Mouse (Mus musculus): ENCODE data around the gene Kcnip1. TPM values are rescaled to one million over a fixed set of nuclear protein-coding genes. Genes with fewer than 3 reads are reported as not detected.

Kcnip1 gene
- total RNA-seq, 2 experiments from 2014 or later: not detected

DNA sequence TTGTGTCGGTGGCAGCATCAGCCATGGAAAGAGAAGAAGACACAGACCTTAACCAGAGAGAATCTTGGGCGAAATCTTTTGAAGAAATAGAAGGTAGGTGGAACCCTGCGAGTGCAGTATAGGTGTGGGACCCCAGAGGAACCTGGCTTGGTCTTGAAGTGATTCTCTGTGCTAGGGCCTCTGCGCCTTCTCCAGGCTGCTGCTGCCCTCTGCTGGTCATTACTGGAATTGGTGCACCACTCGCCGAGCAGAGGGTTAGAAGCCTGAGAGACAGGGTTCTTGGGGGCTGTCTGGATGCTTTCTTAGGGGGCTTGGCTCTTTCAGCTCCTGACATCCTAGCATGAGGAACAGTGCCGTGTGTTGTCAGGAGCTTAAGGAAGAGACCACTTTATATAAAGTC is 271.7 kb downstream of the Kcnip1 start:
- intact Hi-C loops (cut with DNase I): loop anchor here (2.0 kb wide), 1 partner anchor 544 kb away; no protein-coding TSS in a partner anchor
- peak; percentile 50 to 75 for DNase-seq

- DNase-seq: no peak
- intact Hi-C loops (cut with DNase I): no loop called here
These were observed 286.2 kb downstream of the Kcnip1 start for GRCm38 (mm10) chr11:33706777-33707176.

DNA sequence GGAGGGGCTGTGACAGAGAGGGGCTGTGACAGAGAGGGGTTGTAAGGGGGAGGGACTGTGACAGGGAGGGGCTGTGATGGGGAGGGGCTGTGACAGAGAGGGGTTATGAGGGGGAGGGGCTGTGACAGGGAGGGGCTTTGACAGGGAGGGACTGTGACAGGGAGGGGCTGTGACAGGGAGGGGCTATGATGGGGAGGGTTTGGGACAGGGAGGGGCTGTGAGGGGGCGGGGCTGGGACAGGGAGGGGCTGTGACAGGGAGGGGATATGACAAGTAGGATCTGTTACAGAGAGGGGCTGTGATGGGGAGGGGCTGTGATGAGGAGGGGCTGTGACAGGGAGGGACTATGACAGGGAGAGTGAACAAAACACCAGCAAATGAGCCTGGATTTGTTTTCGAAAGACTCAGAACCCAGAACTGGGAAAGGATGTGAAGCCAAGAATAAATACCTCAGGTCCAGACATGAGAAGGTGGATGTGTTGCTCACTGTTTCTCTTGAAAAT is 290.9 kb downstream of the Kcnip1 start:
- intact Hi-C loops (cut with DNase I): no loop called here
- no peak for DNase-seq

- intact Hi-C loops (cut with DNase I): no loop called here
- DNase-seq: no peak
These were observed 291.6 kb downstream of the Kcnip1 start for GRCm38 (mm10) chr11:33701236-33701957.

DNA sequence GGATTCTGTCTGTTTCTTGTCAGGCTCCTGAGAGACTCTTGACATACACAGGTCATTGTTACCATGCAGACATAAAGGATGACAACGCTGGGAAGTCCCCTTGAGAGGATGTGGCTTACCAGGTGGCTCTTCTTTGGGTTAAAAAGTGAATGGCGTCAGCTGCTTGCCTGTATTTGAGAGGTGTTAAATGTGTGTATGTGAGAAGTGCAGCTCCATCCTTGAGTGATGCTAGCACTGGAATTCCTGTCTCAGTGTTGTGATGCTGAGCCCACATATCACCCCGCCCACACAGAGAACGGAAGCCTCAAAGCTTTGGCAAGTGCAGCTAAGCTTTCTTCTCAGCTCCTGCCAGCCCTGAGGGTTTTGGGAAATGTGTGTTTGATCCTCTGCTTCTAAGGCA is 292.2 kb downstream of the Kcnip1 start:
- intact Hi-C loops (cut with DNase I): no loop called here
- no peak for DNase-seq

DNA sequence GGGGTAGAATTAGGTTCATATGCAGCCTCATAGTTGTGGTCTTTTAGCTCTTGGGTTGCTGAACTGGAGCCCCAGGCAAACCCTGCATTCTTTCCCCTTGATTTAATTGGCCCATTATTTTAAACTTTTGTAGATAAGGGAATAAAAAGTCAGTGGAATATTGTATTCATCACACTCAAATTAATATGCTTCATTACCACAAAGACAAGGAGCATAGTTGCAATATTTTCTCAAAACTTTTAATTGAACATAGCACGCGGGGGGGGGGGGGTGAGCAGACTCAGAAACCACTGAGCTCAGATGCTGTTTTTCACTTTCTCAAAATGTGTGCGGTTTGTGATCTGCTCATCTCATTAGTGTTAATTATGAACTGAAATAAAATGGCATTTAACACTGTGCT is 302.8 kb downstream of the Kcnip1 start:
- intact Hi-C loops (cut with DNase I): no loop called here
- no peak for DNase-seq

DNA sequence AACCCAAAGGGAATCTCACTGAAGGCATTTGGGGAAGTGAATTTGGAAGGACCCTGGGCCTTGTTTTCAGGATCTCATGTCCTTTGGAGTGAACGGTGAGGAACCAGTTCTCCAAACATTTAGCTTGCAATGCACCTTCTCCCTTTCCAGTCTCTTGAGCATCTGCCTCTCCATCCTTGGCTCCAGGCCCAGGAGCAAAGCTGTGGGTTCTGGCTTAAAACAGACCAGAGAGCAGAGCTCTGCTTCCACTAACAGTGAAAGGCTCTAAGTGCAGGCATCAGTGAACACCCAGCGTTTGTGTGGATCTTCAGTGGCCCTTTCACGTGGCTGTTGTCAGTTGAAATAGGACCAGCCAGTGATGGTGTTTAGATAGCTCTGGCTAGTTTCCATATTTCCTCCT is 307.0 kb downstream of the Kcnip1 start:
- peak in 1 of 2 experiments; percentile 3 for DNase-seq
- intact Hi-C loops (cut with DNase I): no loop called here

- intact Hi-C loops (cut with DNase I): no loop called here
- DNase-seq: peak; percentile 39 to 67
These were observed 312.8 kb downstream of the Kcnip1 start for GRCm38 (mm10) chr11:33680151-33680550.

GRCm38 (mm10) chr11:33670105-33670965 is 322.6 kb downstream of the Kcnip1 start:
- intact Hi-C loops (cut with DNase I): no loop called here

DNA sequence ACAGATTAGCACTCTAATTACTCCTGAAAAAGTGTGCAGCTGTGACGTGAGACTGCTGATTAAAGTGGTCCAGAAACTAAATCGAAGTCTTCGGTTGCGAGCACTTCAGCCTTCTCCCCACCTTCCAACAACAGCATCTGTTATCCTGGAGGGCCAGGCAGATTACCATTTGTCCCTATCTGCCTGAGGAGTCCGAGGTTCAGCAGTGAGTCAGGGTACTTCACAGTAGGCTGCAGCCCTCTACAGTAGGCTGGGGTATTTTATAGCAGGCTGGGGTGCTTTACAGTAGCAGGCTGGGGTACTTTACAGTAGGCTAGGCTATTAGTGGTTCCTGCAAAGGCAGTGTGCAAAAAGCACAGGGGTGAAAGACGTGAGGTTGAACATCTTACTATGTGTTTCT is 324.6 kb downstream of the Kcnip1 start:
- intact Hi-C loops (cut with DNase I): no loop called here
- DNase-seq: no peak

More at GRCm38 (mm10) chr11:33670105-33670965, 322.6 kb downstream of the Kcnip1 start:
- no peak for DNase-seq

DNA sequence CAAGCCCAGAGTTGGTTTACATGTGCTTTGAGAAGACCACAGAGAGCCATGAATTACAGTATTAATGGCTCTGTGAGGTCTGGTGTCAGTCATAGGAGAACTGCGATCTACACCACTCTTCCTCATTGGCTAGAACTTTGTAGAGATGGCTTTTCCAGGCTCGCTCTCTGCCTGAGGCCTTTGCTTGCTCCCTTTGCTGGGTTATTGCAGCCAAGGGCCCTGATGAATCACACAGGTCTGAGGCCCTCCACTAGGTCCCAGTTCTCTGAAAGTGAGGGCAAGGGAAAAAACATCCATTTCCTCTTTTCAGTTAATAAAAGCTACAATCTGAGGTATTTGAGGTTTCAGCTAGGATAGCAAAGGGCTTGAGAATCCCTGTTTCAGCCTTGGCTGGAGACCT is 329.4 kb downstream of the Kcnip1 start:
- intact Hi-C loops (cut with DNase I): no loop called here
- DNase-seq: no peak

DNA sequence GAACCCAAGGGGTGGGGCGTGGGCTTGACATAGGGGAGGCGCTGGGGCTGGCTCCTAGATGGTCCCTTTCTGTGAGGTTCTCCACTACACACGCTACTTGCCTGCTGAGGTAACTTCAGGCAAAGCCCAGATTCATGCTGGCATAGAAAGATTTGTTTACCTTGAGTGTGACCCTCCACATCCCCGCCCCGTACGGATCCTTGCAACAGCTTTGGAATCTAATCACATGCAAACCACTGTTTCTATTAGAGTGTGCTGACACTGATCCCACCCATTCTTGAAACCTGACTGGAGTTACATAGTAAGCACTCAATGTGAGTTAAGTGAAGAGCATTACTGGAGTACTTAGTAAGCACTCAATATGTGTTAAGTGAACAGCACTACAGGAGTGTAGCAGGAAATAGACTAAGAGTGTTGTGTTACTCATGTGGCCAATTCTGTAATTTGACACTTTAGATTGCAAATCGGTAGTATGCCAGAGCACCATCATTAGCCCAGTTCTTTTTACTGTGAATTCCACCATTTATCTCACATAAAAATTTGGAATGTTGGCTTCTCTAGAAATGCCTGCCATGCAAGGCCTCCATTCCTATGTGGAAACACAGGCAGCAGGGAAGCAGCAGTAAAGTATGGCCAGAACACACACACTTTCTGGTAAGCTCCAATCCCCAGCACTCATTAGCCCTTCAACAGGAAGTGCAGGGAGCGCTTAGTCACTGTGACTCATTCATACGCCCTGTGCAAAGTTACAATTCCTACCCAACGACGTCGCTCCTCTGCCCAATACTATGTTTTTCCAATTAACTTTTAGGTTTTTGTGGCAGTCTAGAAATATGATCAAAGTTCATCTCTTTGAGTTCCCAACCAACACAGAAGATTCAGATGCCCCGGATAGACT is 332.7 kb downstream of the Kcnip1 start:
- DNase-seq: no peak
- intact Hi-C loops (cut with DNase I): no loop called here

- DNase-seq: no peak
- intact Hi-C loops (cut with DNase I): no loop called here
These were observed 336.9 kb downstream of the Kcnip1 start for GRCm38 (mm10) chr11:33655861-33656593.

- no peak for DNase-seq
- intact Hi-C loops (cut with DNase I): no loop called here
These were observed 337.7 kb downstream of the Kcnip1 start for GRCm38 (mm10) chr11:33655221-33655620.

DNA sequence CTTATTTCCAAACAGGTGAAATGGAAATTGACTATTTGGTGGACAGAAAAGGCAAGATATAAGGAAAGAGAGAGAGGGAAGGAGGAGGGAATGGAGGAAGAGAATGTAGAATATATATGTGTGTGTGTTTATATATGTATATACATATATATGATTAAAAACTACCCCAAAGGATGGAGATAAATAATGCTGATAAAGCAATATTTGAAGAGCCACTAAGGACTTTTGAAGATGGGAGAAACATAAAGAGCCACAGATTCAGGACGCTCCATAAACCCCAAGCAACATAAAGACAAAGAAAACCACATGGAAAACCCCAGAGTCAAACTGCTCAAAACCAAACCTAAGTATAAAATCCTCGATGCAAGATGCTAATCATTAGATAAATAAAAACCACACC is 338.5 kb downstream of the Kcnip1 start:
- no peak for DNase-seq
- intact Hi-C loops (cut with DNase I): no loop called here

DNA sequence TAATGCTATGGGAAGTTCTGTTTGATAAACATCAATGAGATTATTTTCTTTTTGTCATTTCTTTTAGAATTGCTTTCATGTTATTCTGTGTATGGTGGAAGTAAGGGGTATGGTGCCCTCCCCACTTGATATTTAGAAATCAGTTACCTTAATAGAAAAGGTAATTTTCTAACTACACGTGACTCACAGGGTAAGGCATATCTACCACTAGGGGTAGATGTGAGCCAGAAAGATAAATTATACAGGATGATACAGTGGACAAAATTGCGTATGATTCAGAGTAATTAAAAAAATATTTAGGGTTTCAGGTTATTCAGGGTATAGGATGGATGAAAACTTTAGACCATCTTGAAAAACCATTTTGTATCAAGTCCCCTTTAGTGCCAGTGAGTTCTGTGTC is 343.6 kb downstream of the Kcnip1 start:
- intact Hi-C loops (cut with DNase I): no loop called here
- no peak for DNase-seq

GRCm38 (mm10) chr11:33637107-33637506 is 355.8 kb downstream of the Kcnip1 start:
- intact Hi-C loops (cut with DNase I): no loop called here
- DNase-seq: no peak

DNA sequence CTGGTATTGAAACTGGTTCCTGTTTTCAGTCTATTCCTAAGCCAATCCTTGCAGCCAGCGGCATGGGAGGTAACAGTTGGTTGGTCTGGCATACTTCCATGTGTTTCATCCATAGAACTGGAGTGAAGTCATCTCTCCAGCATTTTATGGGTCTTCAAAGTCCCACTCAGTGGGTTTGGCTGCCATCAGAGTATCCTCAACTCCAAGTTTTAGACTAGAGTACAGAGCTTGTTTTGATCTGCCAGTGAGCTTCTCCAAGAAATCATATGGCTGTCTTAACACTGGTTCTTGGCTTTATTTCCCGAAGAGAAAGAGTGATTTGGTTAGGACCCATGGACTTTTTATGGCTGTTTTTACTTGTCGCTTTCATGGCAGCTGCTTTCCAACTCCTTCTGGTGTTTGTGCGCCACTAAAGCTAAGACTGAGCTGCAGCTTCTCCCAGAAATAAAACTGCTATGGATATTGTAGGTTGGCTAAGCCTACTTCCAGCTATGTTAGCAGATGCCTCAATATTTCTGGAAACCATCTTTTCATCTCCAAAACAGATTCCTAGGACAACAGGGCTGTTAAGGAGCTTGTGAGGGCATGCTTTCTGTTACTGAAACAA is 365.7 kb downstream of the Kcnip1 start:
- intact Hi-C loops (cut with DNase I): no loop called here
- DNase-seq: no peak

GRCm38 (mm10) chr11:33614218-33614617 is 378.7 kb downstream of the Kcnip1 start:
- peak; percentile 78 to 84 for DNase-seq

More at GRCm38 (mm10) chr11:33614218-33614617, 378.7 kb downstream of the Kcnip1 start:
- intact Hi-C loops (cut with DNase I): loop anchor here (1.0 to 10.0 kb wide), 4 partner anchors 279 to 438 kb away; no protein-coding TSS in a partner anchor
